Mouse (Mus musculus) kidney, adult 9 months (tissue): Measurements from ENCODE around the gene Tlr12.

Experiments used
- DNase-seq: peaks from one replicate; pipeline ENCODE4 v3.0.0; 2022

Gene Tlr12

DNA sequence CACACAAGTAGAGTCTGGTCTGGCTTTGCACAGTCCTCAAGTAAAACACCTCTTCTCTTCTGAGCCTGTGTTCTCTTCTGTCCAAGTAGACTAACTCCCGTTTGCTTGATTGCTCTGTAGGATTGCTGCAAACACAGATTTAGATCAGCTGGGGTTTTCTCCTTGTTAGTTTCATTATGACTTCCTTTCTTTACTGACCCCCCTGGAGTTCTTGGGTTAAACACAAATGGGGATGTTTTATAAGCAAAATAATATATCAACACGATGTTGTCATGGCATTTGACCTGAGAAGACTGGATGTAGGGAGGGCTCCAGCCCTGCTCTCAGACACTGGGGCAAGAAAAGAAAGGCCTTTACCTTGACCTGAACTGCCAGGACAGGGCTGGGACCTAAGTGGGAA is 544 bp upstream of the Tlr12 start:
- DNase-seq: no peak

DNA sequence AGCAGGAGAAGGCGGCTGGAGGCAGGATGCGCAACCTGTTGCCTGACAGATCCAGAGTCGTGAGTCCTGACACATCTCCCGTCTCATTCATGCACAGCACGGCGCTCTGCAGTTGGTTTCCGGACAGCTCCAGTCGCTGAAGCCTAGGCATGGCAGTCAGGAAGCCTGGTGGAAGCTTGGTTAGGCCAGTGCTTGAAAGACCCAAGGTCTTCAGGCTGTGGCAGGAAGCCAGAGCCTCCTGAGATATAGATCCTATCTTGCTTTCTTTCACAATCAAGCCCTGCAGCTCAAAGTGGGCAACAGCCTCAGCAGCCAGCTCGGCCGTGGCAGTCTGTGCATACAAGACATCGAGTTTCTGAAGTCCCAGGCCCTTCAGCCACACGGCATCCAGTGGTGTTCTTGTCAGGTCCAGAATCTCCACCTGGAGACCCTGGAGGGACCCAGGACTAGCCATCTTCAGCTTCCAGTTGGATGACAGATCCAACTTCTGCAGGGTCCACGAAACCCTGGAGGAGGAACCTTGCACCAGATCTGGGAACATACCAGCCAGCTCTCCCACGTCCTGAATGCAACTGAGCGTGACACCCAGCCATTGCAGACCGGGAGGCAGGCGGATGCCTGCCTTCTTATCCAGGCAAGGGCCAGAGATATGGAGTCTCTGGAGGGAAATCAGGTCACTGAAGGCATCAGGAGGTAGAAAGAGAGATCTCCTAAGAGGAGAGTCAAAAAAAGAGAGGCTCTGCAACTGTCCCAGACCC is 877 bp downstream of the Tlr12 start:
- peak; percentile 61 for DNase-seq

DNA sequence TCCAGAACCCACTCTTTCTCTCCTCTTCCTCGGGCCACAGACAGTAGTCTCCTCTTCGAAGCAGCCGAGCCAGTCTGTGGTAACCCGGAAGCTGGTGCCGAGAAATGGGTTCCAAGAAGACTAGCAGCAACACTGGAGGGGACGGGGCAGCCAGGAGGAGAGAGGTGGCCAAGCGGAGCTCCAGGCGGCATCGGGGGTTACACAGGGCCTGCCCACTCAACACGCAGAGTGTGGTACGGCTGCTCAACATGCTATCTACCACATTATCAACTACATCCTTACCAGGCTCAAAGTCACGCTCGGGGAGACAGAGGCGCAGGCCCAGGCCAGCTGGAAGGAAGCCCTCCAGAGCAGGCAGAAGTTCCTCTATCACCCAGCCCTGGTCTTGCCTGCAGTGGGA is 2.7 kb downstream of the Tlr12 start:
- DNase-seq: no peak

DNA sequence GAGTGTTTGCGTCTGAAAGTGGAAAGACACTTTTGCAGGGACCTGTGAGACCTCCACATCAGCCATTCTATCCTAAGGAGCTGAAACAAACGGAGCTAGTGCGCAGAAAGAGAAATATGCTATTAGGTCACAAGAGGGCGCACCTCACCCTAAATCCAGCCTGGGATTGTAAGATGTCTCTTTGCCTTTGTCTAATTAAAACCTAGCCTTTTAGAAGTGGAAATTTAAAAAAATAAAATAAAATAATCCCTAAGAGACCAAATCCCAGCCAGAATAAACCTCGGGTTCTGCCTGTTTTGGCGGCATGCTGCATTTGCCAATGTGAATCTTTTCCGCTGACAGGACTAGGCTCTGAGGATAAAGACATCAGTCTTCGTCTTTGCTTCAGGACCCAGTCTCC is 5.1 kb downstream of the Tlr12 start:
- peak; percentile 75 for DNase-seq

DNA sequence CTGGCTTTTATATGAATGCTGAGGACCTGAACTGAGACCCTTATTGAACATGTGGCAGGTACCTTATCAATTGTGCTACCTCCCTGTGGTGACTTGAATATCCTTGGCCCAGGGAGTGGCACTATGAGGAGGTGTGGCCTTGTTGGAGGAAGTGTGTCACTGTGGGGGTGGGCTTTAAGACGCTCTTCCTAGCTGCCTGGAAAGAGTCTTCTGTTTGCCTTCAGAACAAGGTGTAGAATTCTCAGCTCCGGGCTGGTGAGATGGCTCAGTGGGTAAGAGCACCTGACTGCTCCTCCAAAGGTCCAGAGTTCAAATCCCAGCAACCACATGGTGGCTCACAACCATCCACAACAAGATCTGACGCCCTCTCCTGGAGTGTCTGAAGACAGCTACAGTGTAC is 6.7 kb downstream of the Tlr12 start:
- peak; percentile 29 for DNase-seq

DNA sequence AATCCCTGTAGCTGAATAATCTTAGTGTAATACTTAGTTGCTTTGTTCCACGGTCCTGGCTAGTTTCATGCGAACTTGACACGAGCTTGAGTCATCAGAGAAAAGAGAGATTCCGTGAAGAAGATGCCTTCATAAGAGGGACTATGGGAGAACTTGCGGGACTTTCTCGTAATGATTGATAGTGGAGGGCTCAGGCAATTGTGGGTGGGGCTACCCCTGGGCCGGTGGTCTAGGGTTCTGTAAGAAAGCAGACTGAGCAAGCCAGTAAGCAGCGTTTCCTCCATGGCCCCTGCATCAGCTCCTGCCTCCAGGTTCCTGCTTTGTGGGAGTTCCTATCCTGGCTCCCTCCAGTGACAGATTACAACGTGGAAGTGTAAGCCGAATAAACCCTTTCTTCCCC is 7.7 kb downstream of the Tlr12 start:
- peak; percentile 30 for DNase-seq

DNA sequence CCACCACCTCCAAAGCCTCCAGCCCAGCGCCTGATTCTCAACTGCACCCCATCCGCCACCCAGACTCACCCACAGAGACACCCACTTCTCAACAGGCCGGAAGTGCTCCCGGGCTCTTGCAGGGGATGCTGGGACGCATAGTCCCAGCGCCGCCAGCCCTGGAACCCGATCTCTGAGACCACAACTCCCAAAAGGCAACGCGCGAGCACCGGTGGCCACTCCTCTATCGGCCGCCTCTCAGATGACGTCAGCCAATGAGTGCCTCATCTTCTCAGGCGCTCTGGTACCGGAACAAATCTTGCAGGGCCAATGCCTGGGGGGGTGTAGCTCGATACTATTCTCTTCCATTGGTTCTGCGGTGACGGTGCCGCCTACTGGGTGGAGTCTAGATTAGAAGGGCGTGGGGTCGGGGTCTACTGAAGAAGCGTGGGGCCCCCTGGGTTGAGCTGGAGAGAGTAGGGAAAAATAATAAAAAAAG is 8.5 kb downstream of the Tlr12 start, which contains the start of gene Zscan20:
Gene Zscan20, minus strand, starts transcription at position 174 of the 478 bp plus-strand sequence.
- peak; percentile 99 for DNase-seq

DNA sequence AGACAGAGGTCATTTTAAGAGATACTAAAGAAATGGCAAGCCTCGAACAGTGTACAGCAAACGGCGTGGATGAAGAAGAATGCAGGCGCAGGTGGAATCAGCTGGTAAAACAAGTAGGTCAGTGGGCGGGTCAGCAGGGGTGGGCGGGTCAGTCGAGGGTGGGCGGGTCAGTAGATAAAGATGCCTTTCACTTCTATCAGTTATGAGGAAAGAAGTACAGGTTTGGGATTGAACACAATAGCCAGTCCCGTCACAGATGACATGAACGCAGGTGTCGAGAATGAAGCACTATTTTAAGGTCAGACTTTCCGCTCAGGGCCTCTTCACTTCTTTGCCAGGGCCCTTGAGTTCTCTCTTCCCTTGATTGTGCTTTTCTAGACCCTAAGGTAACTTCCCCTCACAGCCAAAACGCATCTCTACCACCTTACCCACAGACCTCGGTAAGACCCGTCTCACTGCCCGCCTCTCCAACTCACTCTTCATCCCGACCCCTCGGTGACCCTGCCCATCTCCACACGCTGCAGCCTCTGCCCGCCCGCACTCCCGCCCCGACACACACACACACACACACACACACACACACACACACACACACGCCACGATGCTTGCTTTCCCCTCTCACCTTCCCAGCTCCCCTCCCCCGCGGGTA is 9.0 kb downstream of the Tlr12 start:
- DNase-seq: no peak

DNA sequence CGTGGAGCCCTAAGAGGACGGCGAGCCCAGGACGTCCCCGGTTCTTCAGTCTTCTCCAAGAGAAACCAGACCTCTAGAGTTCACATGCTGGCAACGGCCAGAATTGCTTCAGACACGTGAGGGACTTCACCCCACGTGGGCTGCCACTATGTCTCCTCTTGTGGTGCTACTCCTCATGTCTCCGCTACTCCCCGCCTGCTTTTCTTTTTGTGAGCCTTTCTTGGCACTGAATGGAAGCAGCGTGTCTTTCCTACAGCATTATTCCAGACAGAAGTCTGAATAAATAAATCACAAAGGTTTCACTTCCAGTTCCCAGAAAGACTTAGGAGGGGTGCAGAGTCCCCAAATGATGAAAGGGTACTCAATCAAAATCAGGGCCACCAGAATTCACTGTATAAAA is 10.8 kb downstream of the Tlr12 start:
- DNase-seq: no peak

DNA sequence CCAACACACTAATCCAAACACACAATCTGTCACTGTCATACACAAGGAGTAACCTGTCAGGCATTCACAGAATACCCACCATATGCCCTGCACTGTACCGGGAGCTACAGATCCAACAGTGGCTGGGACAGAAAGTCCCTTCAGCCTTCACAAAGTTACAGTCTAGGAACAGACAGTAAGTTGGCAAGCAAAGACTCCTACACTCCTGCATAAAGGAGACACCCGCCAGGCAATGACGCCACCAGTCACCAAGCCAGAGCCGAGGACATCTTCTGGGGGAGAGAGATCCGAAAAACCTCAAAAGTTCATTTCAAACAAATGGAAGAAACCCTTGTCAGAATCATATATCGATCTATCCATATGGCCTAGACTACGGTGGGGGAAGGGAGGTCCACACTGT is 11.8 kb downstream of the Tlr12 start:
- DNase-seq: no peak

DNA sequence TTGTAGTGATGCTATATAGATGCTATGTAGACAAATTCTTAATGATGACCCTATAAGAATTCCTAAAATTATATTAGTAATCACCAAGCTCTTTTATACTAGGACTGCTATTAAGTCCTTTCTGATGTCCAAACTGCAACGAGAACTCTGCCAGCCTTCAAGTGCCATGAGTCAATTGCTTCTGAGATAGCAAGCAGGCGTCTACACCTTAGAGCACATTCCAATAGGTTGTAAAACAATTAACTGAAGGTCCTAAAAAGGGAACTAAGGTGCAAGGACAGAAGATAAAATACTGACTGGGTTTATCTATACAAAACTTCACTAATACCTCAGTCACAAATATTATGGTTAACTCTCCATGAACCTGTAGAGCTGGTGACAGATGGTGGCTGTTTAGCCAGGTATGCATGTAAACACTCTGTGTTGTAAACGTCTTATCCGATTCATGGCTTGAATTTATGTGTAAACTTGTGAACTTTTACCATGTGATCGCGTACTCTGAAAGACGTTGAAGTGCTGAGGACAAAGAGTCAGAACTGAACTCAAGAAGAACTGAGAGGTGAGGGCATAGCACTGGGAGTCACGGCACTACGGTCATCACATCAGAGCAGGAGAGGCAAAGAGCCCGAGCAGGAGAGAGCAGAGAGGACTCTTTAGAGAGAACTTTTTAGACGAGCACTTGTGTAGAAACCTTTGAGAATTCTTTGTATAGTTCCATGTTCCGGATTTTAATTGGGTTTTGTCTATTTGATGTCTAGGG is 20.4 kb downstream of the Tlr12 start:
- no peak for DNase-seq

DNA sequence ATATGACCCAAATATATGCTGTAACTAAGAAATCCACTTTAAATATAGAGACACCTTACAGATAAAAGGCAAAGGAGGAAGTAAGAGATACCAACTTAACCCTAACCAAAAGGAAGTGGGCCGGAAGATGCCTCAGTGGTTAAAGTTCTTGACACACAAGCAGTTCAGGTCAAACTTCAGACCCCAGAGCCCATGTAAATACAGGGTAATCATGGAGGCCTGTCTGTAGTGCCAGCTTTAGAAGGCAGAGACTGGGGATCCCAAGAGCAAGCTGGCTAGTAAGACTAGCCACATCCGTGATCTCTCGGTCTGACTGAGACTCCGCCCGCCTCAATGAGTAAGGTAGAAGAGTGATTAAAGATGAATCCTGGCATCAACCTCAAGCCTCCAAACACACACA is 24.4 kb downstream of the Tlr12 start:
- no peak for DNase-seq

DNA sequence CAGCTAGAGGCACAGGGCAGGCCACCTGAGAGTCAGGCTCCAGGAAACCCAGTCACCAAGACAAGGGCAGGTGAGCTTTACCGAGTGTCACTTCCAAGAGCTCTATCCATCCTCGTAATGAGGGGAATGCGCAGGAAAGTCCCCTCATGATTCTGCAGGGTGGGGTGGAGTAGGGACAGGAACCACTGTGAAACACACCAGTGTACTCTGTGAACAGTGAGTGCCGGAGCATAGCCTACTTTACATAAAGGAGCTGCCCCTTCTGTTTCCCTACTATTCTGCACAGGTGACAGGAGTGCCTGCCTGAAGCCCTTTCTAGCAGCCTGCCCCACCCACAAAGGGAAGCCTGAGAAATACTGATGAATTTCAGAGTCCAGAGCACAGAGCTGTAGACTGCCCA is 25.1 kb downstream of the Tlr12 start:
- no peak for DNase-seq

DNA sequence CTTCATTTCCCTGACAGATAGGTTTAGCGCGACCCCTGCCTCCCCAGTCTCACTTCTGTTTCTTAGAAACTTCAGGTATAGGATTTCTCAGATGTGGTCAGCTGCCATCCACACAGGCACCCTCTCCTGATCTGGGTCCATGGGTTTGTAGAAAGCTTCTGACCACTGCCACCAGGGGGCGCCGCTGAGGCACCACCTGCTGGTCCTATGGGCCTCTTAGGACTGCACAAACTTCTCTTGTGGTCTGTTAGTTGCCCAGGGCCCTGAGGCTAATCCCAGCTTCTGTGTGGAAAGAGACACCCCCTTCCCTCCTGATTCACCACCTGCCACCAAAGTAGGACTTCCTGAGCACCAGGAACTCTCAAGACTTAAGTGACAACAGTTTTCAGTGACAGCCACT is 39.2 kb downstream of the Tlr12 start:
- DNase-seq: peak; percentile 36

DNA sequence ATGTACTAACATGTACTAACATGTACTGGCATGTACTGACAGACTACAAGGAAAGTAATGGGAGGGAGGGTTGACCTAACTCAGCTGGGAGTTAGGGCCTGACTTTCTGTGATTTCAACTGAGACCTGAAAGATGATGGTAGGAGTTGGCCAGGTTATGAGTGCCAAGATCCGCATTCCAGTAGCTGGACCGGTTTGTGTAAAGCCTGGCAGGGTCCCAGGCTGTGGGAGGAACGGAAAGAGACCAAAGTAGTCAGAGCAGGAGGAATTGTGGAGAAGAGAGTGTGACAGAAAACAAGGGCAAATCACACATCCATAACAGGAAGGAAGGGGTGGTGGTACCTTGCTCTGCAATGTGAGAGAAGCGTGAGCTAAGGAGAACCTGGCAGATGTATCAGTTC is 42.6 kb downstream of the Tlr12 start:
- DNase-seq: peak; percentile 13
